Mouse (Mus musculus) frontal cortex, postnatal 10 days (tissue): ENCODE measurements at regions not wholly inside any gene's neighbourhood (a gene's known extent, or its start where the extent isn't known, plus 50 kb on each side); places are given as distances from the start of the nearest gene placed in this dataset.
"Not testable (repeated sequence)": the region's sequence is repeated elsewhere in the genome, so short reads cannot be mapped to it uniquely, and the experiment has no call there.

Experiments used
- DNase-seq, 2 experiments: peaks; one replicate each; pipeline ENCODE4 v3.0.0; 2022; ENCODE audit warnings: low spot score in 2 of 2, mixed read lengths in 1 of 2

GRCm38 (mm10) chr14:8867641-8868040 is 201.6 kb upstream of the 4930452B06Rik start:
- peak; percentile 32 to 45 for DNase-seq

- DNase-seq: no peak
These were observed 185.5 kb upstream of the 4930452B06Rik start for GRCm38 (mm10) chr14:8851572-8851971.

GRCm38 (mm10) chr14:8850208-8850607 is 184.2 kb upstream of the 4930452B06Rik start:
- no peak for DNase-seq

- DNase-seq: no peak
These were observed 167.5 kb upstream of the 4930452B06Rik start for GRCm38 (mm10) chr14:8833516-8833915.

- not testable (repeated sequence) for DNase-seq
These were observed 134.2 kb upstream of the 4930452B06Rik start for GRCm38 (mm10) chr14:8800217-8800616.

GRCm38 (mm10) chr14:8789348-8789747 is 123.3 kb upstream of the 4930452B06Rik start:
- no peak for DNase-seq

GRCm38 (mm10) chr14:8760541-8760940 is 94.5 kb upstream of the 4930452B06Rik start:
- no peak for DNase-seq

- DNase-seq: no peak
These were observed 70.8 kb upstream of the 4930452B06Rik start for GRCm38 (mm10) chr14:8736831-8737230.

GRCm38 (mm10) chr14:8733261-8733660 is 67.2 kb upstream of the 4930452B06Rik start:
- DNase-seq: no peak

- DNase-seq: no peak
These were observed 61.3 kb upstream of the 4930452B06Rik start for GRCm38 (mm10) chr14:8727364-8727763.
